Mouse (Mus musculus) CD4-positive helper T cell, adult 2 months (primary cell): ENCODE data around the gene Pkp3.

Experiments
- DNase-seq: peaks from one replicate; pipeline ENCODE4 v3.0.0-alpha.2; 2012; ENCODE audit warnings: low read depth, missing footprints, low spot score

Gene Pkp3

DNA sequence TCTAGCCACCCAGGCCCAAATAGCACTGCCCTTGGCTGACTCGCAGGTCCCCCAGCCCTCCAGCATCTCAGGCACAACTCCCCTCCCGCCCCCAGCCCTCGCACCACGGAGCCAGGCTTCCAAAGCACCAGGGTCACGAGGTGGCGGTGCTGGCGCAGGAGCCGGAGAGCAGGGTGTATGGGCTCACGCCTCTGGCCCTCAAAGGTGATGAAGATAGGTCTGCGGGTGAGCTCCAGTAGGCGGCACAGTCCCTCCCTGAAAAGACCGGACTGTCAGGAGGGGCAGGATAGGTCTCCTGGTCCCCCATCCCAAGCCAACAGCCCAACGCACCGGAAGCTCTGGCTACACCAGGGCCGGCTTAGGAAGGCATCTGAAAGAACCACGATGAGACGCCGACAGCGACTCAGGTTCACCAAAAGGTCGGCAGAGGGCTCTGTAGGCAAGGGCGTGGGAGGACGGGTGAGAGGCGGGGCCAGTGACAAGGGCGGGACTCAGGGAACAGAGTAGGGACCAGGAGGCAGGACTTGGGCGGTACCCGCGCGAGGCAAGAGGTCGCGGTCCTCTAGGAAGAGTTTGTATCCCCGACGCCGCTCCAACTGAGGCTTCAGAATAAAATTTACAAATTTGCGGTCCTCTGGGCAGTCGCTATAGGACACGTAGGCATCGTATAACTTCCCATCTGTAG, 14.2 kb downstream of the Pkp3 start:
- DNase-seq, result peak; percentile 87

DNA sequence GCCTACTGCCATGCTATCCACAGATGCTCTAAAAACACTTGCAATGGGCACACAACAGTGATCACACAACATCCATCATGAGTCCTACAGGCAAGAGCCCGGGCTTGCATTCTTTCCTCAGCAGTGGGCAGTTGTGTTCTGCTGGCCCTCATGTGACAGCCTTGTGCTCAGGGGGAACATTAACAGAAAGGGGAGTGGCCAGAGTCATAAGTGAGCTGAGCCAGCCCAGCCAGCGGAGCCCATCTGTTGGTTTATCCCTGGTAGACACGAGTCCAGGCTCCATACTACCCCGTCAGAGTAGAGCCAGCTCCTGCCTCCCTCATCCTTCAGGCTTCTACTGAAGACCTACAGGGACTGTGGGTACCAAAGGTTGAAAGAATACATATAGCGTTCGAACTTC, 15.9 kb downstream of the Pkp3 start:
- DNase-seq, result no peak

DNA sequence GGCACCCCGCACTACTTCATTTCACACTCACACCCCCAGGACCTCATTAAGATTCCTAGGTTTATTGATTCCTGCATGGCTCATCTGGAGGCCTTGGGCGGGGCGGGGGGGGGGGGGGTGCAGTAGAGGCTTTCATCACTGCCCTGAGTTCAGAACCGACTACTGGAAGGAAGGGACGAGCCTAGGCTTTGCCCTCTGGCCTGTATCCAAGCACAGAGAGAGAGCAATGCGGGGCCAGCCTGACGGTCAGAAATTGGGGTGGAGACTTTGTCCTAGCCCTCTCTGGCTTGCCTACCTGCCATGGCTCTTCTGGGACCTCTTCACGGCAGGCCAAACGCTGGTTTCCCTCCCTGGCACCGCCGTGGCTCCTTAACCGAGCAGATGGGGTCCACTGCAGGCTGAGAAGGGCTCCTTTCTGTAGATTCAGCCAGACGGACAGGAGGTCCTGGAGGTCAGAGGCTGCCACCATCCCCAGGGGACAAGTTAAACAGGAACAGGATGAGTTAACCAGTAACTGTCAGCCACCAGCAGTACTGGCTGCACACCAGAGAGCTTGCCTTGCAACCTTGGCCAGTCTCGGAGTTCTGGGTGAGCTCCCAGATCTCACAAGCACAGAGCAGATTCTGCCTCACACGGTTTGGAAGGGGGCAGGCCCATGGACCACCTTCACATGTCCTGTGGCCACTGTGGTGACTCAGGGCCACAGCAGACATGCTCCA, 16.6 kb downstream of the Pkp3 start:
- DNase-seq, result no peak

DNA sequence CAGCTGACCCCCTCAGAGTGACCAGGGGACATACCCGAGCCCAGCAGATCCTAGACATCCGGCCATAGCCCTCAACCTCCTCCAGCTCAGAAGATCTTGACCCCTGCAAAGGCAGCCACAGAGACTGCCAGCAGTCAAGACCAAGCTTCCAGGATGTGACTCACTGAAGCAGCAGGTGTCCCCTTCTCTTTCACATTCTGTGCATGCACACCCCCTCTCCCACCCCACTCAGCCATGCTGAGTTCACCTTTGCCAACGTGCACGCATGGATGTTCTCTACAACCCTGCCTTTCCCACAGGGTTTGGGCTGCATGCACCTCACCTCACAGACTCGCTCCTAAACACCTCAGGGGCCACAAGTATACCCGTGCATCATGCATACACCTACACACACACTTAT, 18.0 kb downstream of the Pkp3 start:
- peak; percentile 65 for DNase-seq

DNA sequence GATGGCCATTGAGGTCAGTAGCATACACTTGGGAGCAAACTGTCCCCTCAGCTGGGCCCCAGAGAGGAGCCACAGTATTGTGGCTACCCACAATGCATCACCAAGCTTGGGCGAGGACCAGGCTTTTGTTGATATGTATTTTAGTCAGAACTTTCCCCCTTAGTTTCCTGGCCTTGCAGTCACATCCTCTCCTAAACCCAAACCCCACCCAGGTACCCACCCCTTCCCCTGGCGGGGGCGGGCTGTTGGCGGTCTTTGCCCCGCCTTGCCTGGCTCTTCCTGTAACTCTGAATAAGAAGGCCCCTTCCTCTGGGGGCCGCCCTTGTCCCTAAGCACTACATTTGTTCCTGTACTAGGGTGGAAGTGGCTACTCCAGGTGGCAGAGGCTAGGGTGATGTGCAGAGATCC, 18.6 kb downstream of the Pkp3 start:
- peak; percentile 94 for DNase-seq

DNA sequence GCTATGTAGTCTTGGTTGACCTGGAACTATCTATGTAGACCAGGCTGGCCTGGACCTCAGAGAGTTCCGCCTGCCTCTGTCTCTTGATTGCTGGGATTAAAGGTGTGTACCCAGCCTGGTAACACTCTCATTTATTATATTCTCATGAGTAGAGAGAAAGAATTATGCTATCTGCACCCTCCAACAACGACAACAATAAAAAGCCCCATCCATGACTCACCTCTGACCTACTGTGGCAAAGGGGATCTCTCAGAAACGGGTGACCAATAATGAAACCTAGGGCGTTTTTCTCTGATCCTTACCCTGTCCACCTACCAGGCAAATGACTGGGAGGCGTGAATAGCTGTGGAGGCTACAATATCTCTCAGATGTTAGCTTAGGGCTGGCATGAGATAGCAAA, 19.2 kb downstream of the Pkp3 start:
- peak; percentile 59 for DNase-seq

DNA sequence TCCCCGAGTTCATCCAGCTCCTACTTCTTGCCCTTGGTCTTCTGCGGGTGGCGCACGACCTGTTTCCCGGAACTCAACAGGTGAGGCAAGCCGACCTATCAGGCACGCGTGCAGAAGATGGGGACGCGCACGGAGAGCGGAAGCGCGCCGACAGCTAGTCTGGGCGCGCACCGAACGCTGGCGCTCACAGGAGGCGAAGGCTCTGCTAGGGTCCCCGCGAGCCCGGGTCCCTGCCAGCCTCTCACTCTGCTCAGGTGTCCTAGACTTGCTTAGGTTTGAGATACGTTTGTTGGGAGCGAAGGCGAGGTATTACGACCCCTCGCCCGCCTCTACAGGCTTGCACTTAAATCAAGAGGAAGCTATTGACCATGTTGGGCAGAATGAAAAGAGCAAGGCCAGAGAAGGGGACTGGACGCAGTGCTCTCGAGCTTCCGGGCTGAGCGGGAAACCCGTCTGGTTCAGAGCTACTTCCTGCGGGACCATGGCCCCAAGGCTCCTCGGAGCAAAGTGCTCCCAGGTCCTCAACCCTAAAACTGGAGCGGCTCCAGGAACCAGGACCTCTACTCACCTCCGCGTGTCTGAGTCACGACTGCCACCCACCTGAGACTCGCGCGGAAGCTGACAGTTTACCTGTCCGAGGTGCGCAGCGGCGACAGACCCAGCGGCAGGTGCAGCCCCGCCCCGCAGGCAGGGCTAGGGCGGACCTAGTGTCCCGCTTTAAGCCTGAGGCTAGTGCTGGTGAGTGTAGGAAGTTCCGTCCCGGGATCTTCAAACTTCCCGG, 22.1 kb downstream of the Pkp3 start, which contains the start of gene Sigirr:
Gene Sigirr (minus strand): TSS at position 662 of the 781 bp plus-strand sequence.
- DNase-seq, result peak; percentile 80

DNA sequence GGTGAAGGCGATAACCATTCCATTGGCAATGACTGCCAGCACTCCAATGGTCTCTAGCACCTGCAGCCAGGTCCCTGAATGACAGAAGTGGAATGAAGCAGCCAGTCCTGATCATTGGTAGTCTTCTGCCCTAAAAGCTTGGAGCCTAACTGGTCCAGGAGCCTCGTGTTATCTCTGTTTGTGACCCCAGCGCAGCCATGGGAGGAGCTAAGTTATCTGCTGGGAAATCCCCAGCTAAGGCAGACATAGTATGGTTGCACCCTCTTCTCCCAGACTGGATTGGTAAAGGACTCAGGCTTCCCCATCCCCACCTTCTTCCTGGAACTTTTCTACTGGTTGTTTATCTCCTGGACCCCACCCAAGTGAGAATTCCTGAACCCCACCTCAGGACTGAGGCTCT, 25.1 kb downstream of the Pkp3 start:
- DNase-seq, result no peak

DNA sequence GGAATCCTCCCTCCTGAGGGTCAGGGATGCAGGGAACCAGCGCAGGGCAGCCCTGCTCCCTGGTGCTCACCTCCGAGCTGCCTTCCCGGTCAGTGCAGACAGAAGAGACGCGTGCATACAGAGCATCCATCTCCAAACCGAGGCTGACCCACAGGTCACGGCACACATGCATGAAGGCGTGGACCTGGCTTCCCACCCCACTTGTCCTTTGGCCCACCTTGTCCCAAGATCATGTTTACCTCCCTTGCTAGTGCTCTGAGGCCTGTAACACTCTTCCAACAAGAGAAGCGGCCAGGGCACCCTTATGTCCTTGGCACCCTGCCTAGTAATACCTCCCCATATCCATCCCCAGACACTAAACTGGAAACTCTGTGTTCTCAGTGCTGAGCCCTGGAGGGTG, 37.9 kb downstream of the Pkp3 start:
- no peak for DNase-seq

DNA sequence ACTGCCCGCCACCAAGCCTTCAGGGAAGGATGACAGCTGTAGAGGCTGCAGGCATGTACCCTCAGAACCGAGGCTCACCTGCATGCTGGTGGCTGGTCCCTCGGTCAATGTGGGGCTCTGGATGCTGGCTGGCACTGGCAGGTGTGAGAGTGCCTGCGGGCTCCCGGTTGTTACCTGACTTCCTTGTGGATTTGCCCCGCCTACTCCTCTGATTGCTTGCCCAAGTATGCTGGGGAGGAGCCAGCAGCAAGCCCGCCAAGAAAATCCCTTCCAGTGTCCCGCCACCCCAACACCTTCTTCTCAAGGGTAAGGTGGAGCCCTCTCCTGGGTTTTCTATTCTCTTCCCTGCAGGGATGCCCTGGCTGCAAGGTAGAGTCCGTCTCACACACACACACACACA, 39.6 kb downstream of the Pkp3 start, which contains the start of gene Ano9:
Gene Ano9 (minus strand): TSS at position 171 of the 400 bp plus-strand sequence.
- DNase-seq, result no peak

DNA sequence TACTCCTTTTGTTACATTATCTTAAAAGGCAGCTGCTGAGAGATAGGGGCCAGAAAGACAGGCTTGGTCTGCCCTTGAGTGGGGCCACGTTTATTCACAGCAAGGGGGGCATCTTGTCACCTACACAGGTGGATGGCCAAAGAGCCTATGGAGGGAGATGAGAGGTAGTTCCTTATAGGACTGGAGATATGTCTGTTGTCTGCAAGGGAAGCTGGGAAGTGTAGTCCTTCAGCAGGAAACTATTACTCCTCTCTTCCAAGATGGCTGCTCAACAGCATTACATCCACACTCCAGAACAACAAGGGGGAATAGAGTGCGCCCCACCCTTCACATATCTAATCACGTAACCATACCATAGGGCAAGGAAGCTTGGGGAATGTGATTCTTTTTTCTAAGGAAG, 41.5 kb downstream of the Pkp3 start:
- no peak for DNase-seq

DNA sequence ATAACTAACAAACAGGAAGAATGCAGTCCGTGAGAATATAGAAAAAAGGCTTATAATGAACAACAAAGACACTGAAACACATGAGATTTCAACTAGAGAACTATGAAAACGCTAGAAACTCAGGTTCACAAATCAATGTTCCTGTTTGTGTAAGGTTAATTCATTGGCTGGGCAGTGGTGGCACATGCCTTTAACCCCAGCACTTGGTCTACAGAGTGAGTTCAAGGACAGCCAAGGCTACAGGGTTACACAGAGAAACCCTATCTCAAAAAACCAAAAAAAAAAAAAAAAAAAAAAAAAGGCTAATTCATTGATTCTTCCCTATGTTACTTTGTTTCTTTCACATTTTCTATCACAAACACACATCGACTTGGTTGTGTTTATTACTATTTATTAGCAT, 42.6 kb downstream of the Pkp3 start:
- DNase-seq, result no peak

DNA sequence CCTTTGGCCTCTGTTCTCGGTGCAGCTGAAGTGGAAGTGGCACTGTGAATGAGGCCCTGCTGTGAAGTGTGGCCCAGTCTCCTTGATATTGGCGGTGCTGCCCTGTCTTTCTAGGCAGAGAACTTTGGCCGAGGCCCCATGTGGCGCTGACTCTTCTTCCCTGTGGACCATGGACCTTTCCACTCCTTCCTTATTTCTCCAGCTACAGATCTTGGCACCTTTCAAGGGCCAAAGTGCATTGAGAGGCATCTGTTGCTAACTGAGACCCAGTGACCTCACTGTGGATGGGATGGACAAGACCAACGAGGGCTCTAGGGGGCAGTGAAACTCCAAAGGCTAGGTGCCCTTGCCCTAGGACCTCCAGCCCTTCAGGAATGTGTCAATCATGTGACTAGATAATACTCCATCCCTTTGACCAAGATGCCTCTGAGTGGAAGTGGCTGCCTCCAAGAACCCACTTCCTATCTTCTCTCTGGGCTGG, 43.1 kb downstream of the Pkp3 start:
- no peak for DNase-seq

DNA sequence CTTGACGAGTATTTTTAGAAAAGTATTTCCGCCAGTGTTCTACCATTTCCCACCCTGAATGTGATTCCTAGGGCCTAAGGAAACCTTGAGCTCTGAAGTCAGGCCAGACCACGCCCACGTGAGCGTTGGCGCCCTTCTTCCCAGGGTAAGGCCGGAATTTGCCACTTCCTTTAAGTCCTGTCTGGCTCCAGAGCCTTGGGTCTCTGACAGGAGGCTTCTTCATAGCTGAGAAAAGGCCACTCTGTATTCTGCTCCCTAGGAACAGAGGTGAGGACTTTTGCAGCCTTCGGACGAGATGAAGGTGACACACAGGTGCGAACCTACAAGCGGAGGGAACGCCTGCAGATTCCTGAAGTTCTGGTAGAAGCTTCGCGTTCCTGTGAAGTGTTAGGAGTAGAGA, 44.2 kb downstream of the Pkp3 start, which contains the start of gene Ptdss2:
Gene Ptdss2 (plus strand): TSS at position 138 of the 400 bp plus-strand sequence.
- no peak for DNase-seq

DNA sequence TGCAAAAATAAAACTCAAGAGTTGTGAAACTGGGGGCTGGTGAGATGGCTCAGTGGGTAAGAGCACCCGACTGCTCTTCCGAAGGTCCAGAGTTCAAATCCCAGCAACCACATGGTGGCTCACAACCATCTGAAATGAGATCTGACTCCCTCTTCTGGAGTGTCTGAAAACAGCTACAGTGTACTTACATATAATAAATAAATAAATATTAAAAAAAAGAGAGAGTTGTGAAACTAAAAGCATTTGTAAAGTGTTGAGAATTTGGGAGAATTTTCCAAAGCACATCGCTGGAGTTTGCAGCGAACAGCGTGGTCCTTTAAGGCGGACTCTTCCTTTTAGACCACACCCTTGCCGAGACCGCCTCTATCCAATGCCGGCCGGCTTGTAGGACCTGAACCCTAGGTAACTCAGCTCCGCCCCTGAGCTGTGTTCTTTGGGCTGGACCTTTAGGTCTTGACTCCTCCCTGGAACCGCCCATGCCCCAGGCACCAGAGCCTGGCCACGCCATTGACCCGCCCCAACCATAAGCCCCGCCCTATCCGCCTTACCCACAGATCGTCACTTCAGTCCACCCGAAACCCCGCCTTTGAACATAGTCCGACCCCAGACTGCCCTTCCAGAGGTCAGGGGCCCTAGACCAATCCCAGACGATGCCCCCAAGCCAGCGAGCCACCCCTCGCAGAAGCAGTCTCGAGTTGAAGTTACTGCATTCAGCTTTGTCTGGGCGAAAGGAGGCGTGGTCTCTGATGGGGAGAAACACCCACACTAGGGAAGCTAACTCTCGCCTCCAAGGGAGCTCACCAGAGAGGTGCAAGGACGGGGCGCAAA, 44.9 kb downstream of the Pkp3 start:
- DNase-seq, result peak; percentile 95

DNA sequence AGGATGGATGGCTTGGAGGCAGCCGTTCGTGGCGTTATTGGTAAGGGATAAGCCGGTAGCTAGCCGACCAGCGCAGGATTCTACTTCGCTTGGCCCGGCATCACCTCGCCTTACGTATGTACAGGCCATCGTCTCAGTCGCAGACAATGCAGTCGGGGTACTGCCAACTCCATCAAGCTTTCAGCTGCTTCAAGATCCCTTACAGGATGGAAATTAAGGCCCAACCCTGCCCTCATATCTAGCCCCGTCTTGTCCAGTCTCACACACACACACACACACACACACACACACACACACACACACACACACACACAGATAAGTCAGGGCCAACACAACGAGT, 45.5 kb downstream of the Pkp3 start:
- no peak for DNase-seq

DNA sequence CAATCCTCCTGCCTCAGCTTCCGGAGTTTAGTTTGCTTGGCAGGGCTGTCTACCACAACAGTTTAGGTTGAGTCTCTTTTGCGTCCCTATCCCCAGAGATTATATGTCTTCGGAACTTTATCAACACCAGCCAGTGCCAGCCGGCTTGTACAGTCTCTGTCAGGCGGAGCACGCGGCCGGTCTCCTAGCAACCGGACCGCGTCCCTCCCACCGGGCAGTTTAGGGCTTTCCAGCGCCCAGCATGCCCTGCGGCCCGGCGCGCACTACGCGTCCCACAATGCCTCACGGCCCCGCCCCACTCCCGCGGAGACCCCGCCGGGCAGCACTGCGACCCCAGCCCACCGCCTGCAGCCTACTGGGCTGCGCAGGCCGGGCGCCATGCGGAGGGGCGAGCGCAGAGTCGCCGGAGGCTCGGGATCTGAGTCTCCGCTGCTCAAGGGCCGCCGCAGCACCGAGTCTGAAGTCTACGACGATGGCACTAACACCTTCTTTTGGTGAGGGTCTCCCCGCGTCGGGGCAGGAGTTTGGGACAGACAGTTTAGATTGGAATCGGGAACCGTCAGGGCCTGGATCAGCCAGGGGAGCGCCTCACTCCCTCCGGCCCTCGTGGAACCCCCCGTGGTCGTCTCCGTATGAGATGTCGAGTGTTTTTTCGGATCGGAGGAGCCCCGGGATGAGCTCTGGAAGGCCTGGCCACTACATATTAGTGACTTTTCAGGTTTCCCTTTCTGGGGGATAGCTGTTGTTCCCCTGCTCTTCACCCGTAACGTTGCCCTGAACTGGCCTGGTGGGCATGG, 53.2 kb downstream of the Pkp3 start:
- peak; percentile 91 for DNase-seq

DNA sequence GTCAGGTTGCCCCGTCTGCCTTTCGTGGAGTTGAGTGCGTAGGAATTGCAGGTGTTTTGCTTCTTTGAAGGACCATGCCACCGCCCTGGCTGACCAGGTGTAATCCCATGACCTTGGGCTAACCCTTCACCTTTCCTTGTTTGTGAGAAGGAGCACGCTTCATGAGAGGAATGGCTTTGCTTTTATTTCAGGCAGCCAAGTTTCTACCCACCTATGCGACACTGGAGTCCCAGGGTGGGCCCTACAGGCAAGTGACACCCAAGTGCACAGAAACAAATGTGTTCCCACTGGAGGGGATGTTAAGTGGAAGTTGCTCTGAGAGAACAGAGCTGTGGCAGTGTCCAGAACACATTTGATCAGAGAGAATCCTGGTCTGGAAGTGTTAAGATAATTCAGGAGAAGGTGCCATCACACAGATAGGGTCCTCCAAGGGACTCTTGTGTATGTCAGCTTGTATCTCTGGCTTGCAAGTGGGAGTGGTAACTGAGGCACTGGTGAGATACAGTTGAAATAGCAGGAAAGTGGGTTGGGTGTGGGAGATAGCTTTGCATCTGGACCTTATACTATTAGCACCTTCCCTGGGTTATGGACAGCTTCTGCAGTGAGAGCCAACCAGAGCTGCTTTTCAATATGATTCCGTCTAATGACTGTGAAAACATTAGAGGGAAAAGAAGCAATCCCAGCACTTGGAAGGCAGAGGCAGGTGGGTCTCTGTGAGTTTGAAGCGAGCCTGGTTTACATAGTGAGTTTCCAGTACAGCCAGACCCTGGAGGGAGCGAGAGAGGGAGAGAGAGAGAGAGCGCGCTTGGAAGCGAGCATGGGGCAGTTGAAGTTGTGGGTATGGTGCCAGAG, 54.1 kb downstream of the Pkp3 start:
- DNase-seq, result no peak
